Mouse (Mus musculus): ENCODE data around the gene Lpar3. TPM values are rescaled to one million over a fixed set of nuclear protein-coding genes. Genes with fewer than 3 reads are reported as not detected.

The Lpar3 gene
- polyA plus RNA-seq, 1 experiment from 2014 or later: 0.40 TPM

DNA sequence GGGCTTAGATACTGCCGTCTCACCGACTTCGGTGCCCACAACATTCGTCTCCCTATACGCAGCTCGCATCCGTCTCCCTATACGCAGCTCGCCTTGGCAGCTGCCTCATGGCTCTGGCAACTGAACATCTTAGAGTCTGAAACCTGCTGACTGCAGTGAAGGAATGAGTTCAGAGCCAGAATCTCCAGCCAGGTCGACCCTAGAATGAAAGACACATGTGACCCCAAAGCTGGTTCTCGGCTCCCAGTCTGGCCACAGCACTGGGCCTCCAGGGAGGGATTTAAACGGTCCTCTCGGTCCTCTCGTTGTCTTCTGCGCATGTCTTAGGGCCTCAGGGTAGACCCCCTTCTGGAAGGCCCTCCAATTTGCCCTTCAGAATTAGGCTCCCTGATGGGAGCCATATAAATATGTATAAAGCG is 97.8 kb downstream of the Lpar3 start:
- Histone ChIP-seq H3K4me1 (ENCODE audit: control insufficient read depth, insufficient read depth, low read length) (peaks cover 9% of the 10 kb centered on the region), H3K4me3 (ENCODE audit: low read depth, low read length) (no peak overlapping the region), H3K27ac (ENCODE audit: low read depth, low read length) (peak overlapping the region; percentile 39), H3K36me3 (ENCODE audit: control insufficient read depth, insufficient read depth, low read length) (no peaks in the 10 kb centered on the region), H3K27me3 (ENCODE audit: control insufficient read depth, insufficient read depth, low read length) (no peaks in the 10 kb centered on the region), H3K9me3 (ENCODE audit: control insufficient read depth, low read length) (no peaks in the 10 kb centered on the region), H3K9ac (replicated peaks; ENCODE audit: low read depth, low read length) (no peak overlapping the region), H3K4me2 (ENCODE audit: low read depth, low read length) (peak overlapping the region; percentile 26; the same call in 1 of the 2 replicates)
- 38% methylated on average over 16 of the region's 16 CpGs for WGBS
- ATAC-seq (ENCODE audit: low read depth): peak; percentile 47

DNA sequence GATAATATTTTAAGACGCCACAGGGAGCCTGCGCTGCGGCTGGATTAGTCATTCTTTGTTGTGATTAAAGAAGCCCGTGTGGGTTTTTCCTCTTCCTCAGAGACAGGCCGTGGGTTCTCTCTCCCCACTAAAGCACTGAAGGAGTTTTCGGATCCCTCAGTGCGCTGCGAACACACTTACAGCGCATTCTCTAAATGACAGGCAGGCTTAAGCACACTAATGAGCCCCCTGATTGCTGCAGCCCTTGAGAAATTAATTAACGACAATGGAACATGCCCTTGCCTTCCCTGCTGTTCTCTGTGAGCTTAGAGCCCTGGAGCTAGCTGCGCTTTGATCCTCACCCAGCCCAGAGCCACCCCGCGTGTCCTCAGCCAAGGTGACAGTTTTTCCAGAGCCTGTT is 98.2 kb downstream of the Lpar3 start:
- H3K36me3 ChIP-seq (ENCODE audit: control insufficient read depth, insufficient read depth, low read length): no peaks in the 10 kb centered on the region
- peak overlapping the region; percentile 26; the same call in 1 of the 2 replicates for H3K4me2 ChIP-seq (ENCODE audit: low read depth, low read length)
- H3K4me1 ChIP-seq (ENCODE audit: control insufficient read depth, insufficient read depth, low read length): peaks cover 9% of the 10 kb centered on the region
- H3K4me3 ChIP-seq (ENCODE audit: low read depth, low read length): no peak overlapping the region
- peak overlapping the region; percentile 39 for H3K27ac ChIP-seq (ENCODE audit: low read depth, low read length)
- no peaks in the 10 kb centered on the region for H3K27me3 ChIP-seq (ENCODE audit: control insufficient read depth, insufficient read depth, low read length)
- 20% methylated on average over 13 of the region's 13 CpGs for WGBS
- H3K9me3 ChIP-seq (ENCODE audit: control insufficient read depth, low read length): no peaks in the 10 kb centered on the region
- ATAC-seq (ENCODE audit: low read depth): peak; percentile 60
- H3K9ac ChIP-seq (replicated peaks; ENCODE audit: low read depth, low read length): no peak overlapping the region

DNA sequence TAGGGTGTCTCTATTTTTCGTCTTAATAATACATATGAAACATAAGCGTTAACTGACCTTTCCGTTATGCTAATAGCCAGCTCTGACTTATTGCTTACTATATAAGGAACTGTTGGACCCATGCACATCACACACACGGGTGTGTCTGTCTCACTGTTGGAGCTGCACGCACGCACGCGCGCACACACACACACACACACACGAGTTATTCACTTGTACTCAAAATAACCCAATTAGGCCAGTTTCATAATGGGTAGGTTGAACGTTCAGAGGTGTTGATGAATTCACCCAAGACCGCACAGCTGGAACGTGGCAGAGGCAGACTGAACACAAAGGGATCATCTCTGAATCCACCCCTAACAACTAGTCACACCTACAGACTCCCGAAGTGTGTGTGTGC is 98.7 kb downstream of the Lpar3 start:
- Histone ChIP-seq H3K9ac (replicated peaks; ENCODE audit: low read depth, low read length) (no peak overlapping the region), H3K4me3 (ENCODE audit: low read depth, low read length) (no peak overlapping the region), H3K36me3 (ENCODE audit: control insufficient read depth, insufficient read depth, low read length) (no peaks in the 10 kb centered on the region), H3K9me3 (ENCODE audit: control insufficient read depth, low read length) (no peaks in the 10 kb centered on the region), H3K4me2 (ENCODE audit: low read depth, low read length) (no peak overlapping the region), H3K4me1 (ENCODE audit: control insufficient read depth, insufficient read depth, low read length) (peaks cover 9% of the 10 kb centered on the region), H3K27ac (ENCODE audit: low read depth, low read length) (no peak overlapping the region), H3K27me3 (ENCODE audit: control insufficient read depth, insufficient read depth, low read length) (no peaks in the 10 kb centered on the region)
- no peak for ATAC-seq (ENCODE audit: low read depth)
- WGBS: 82% methylated on average over 14 of the region's 14 CpGs

DNA sequence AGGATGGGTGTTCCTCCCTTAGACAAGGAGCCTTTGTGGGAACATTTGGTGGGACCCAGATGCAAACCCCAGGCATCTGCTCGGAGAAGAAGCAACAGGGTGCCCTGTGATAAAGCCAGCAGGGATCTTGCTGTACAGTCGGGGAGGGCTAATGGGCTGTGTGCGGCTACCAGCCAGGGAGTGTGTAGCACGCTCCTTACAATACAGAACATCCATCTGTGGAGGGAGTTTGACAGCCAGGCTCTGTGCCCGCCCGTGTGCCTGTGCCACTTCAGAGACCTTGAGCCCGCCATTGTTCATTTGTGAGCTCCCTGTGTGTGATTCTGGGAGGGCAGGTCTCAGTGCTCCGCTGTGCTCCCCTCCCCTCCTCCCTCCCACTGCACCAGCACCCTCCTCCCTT is 104.2 kb downstream of the Lpar3 start:
- Histone ChIP-seq H3K9ac (replicated peaks; ENCODE audit: low read depth, low read length) (no peak overlapping the region), H3K36me3 (ENCODE audit: control insufficient read depth, insufficient read depth, low read length) (no peaks in the 10 kb centered on the region), H3K27ac (ENCODE audit: low read depth, low read length) (no peak overlapping the region), H3K4me1 (ENCODE audit: control insufficient read depth, insufficient read depth, low read length) (peaks cover 3% of the 10 kb centered on the region; the same call in 1 of the 2 replicates), H3K9me3 (ENCODE audit: control insufficient read depth, low read length) (no peaks in the 10 kb centered on the region), H3K4me3 (ENCODE audit: low read depth, low read length) (no peak overlapping the region), H3K4me2 (ENCODE audit: low read depth, low read length) (no peak overlapping the region), H3K27me3 (ENCODE audit: control insufficient read depth, insufficient read depth, low read length) (no peaks in the 10 kb centered on the region)
- WGBS: 37% methylated on average over 8 of the region's 8 CpGs
- no peak for ATAC-seq (ENCODE audit: low read depth)

- Histone ChIP-seq H3K27me3 (ENCODE audit: control insufficient read depth, insufficient read depth, low read length) (no peaks in the 10 kb centered on the region), H3K4me3 (ENCODE audit: low read depth, low read length) (no peak overlapping the region), H3K4me2 (ENCODE audit: low read depth, low read length) (peak overlapping the region; percentile 43), H3K27ac (ENCODE audit: low read depth, low read length) (peak overlapping the region; percentile 79), H3K36me3 (ENCODE audit: control insufficient read depth, insufficient read depth, low read length) (no peaks in the 10 kb centered on the region), H3K9ac (replicated peaks; ENCODE audit: low read depth, low read length) (no peak overlapping the region), H3K9me3 (ENCODE audit: control insufficient read depth, low read length) (no peaks in the 10 kb centered on the region), H3K4me1 (ENCODE audit: control insufficient read depth, insufficient read depth, low read length) (peaks cover 3% of the 10 kb centered on the region; the same call in 1 of the 2 replicates)
- WGBS: 36% methylated on average over 16 of the region's 17 CpGs
- ATAC-seq (ENCODE audit: low read depth): peak; percentile 24; the same call in 1 of the 2 replicates
These were observed 106.2 kb downstream of the Lpar3 start for GRCm38 (mm10) chr3:146326743-146327536.

DNA sequence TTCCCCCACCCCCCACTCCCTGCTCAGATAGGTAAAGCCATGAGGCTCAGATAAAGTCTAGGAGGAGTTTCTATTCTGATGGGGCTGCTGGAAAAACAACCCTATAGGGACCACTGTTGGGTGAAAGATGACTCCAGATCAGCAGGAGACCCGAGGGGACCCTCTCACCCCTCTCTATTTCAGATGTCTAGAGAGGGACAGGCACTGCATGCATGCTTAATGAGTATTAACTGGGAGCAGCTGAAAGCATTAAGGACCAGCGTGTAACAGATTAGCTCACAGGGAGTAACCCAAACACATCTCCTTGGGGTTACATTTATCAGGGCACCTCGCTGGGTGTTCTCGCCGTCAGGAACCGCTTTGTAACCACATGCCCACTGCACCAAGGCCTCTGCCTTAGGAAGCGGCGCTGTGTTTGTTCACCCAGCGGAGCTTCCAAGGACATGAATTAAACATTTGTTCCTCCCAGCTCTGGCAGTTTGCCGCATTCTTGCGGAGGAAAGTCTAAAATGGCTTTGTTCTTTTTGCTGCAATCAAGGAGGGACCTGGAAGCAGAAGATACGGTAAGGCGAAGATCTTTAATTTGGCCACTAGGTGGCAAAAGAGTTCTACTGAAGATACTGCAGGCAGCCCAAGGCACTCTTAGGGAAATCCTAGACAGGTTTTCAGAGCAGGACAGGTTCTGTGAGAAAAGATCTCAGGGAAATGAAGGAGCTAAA is 106.9 kb downstream of the Lpar3 start:
- Histone ChIP-seq H3K27me3 (ENCODE audit: control insufficient read depth, insufficient read depth, low read length) (no peaks in the 10 kb centered on the region), H3K27ac (ENCODE audit: low read depth, low read length) (peak overlapping the region; percentile 79), H3K9ac (replicated peaks; ENCODE audit: low read depth, low read length) (peak overlapping the region; percentile 41), H3K9me3 (ENCODE audit: control insufficient read depth, low read length) (no peaks in the 10 kb centered on the region), H3K4me3 (ENCODE audit: low read depth, low read length) (peak overlapping the region; percentile 20; the same call in 1 of the 2 replicates), H3K4me2 (ENCODE audit: low read depth, low read length) (peak overlapping the region; percentile 43), H3K36me3 (ENCODE audit: control insufficient read depth, insufficient read depth, low read length) (no peaks in the 10 kb centered on the region), H3K4me1 (ENCODE audit: control insufficient read depth, insufficient read depth, low read length) (peaks cover 3% of the 10 kb centered on the region; the same call in 1 of the 2 replicates)
- under 1% methylated on average over 13 of the region's 13 CpGs for WGBS
- peak; percentile 91 for ATAC-seq (ENCODE audit: low read depth)

DNA sequence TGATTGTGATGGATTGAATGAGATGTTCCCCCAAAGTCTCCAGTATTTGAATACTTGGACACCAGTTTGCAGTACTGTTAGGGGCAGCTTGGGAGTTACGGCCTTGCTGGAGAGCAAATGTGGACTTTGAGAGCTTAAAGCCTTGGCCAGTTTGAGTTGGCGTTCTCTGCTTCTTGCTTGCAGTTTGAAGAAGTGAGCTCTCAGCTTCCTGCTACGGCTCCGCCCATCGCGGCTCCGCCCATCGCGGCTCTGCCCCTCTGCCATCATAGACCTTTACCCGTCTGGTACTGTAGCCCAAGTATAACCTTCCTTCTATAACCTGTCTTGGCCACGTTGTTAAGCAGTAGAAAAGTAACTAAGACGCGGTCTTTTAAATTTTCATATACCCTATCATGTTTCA is 108.0 kb downstream of the Lpar3 start:
- ATAC-seq (ENCODE audit: low read depth): no peak
- Histone ChIP-seq H3K9me3 (ENCODE audit: control insufficient read depth, low read length) (no peaks in the 10 kb centered on the region), H3K4me1 (ENCODE audit: control insufficient read depth, insufficient read depth, low read length) (peaks cover 3% of the 10 kb centered on the region; the same call in 1 of the 2 replicates), H3K27me3 (ENCODE audit: control insufficient read depth, insufficient read depth, low read length) (no peaks in the 10 kb centered on the region), H3K4me3 (ENCODE audit: low read depth, low read length) (no peak overlapping the region), H3K4me2 (ENCODE audit: low read depth, low read length) (peak overlapping the region; percentile 43; the same call in 1 of the 2 replicates), H3K36me3 (ENCODE audit: control insufficient read depth, insufficient read depth, low read length) (no peaks in the 10 kb centered on the region), H3K27ac (ENCODE audit: low read depth, low read length) (no peak overlapping the region), H3K9ac (replicated peaks; ENCODE audit: low read depth, low read length) (no peak overlapping the region)
- 20% methylated on average over 13 of the region's 13 CpGs for WGBS

GRCm38 (mm10) chr3:146331819-146332218 is 111.1 kb downstream of the Lpar3 start:
- ATAC-seq (ENCODE audit: low read depth): no peak
- 80% methylated on average over 11 of the region's 11 CpGs for WGBS
- Histone ChIP-seq H3K36me3 (ENCODE audit: control insufficient read depth, insufficient read depth, low read length) (no peaks in the 10 kb centered on the region), H3K27ac (ENCODE audit: low read depth, low read length) (no peak overlapping the region), H3K4me2 (ENCODE audit: low read depth, low read length) (no peak overlapping the region), H3K4me3 (ENCODE audit: low read depth, low read length) (no peak overlapping the region), H3K27me3 (ENCODE audit: control insufficient read depth, insufficient read depth, low read length) (no peaks in the 10 kb centered on the region), H3K4me1 (ENCODE audit: control insufficient read depth, insufficient read depth, low read length) (peaks cover 8% of the 10 kb centered on the region; the same call in 1 of the 2 replicates), H3K9me3 (ENCODE audit: control insufficient read depth, low read length) (no peaks in the 10 kb centered on the region), H3K9ac (replicated peaks; ENCODE audit: low read depth, low read length) (no peak overlapping the region)

- no peak for ATAC-seq (ENCODE audit: low read depth)
- H3K9me3 ChIP-seq (ENCODE audit: control insufficient read depth, low read length): no peaks in the 10 kb centered on the region
- 97% methylated on average over 3 of the region's 3 CpGs for WGBS
- no peak overlapping the region for H3K9ac ChIP-seq (replicated peaks; ENCODE audit: low read depth, low read length)
- H3K36me3 ChIP-seq (ENCODE audit: control insufficient read depth, insufficient read depth, low read length): no peaks in the 10 kb centered on the region
- peaks cover 13% of the 10 kb centered on the region; the same call in 1 of the 2 replicates for H3K4me1 ChIP-seq (ENCODE audit: control insufficient read depth, insufficient read depth, low read length)
- H3K27me3 ChIP-seq (ENCODE audit: control insufficient read depth, insufficient read depth, low read length): no peaks in the 10 kb centered on the region
- H3K4me3 ChIP-seq (ENCODE audit: low read depth, low read length): no peak overlapping the region
- H3K27ac ChIP-seq (ENCODE audit: low read depth, low read length): no peak overlapping the region
- no peak overlapping the region for H3K4me2 ChIP-seq (ENCODE audit: low read depth, low read length)
These were observed 112.5 kb downstream of the Lpar3 start for GRCm38 (mm10) chr3:146333270-146333669.
